Mouse (Mus musculus): ENCODE results near the gene Rps6kb2. TPM values are rescaled to one million over a fixed set of nuclear protein-coding genes. Genes with fewer than 3 reads are reported as not detected.
A peak's percentile ranks its signal among the peaks of the same experiment; 100 is the strongest.

The Rps6kb2 gene
- polyA plus RNA-seq, 1 experiment from 2014 or later, result 59.8 TPM

DNA sequence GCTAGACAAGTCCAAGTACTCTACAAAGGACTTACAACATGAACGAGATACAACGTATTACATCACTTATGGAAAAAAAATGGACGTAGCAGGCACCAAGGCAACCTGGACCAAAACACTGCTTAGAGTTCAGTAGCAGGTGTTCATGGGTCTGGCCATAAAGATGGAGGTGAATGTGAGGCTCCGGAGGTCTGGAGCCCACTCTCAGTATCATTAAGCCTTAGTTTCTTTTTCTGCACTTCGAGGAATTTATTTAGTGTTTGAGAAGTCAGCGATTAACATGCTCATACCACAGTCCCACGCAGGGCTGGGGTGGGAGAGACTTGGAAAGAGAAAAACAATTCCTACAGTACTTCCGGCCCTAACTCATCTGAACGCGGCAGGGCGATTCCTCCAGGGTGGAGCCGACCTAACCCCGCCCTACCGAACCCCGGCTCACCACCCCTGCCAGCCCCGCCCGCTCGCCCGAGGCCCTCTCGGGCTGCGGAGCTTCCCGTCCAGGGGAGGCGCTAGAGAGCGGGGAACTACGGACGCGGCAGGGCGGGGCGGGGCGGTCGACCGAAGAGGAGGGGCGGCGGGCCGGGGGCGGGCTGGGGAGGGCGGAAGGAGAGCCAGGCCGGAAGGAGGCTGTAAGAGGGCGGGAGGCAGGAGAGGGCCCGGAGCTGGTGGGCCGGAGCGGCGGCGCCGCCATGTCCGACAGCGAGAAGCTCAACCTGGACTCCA is 28.5 kb upstream of the Rps6kb2 start, which contains the start of gene Ppp1ca:
Gene Ppp1ca (plus strand): TSS at position 538 of the 723 bp plus-strand sequence.
- ATAC-seq, result peak; percentile 91
- no peaks in the 10 kb centered on the region for H3K27me3 ChIP-seq (replicated peaks; ENCODE audit: control insufficient read depth, insufficient read depth, low read length)
- WGBS, result 7% methylated on average over 40 of the region's 47 CpGs

DNA sequence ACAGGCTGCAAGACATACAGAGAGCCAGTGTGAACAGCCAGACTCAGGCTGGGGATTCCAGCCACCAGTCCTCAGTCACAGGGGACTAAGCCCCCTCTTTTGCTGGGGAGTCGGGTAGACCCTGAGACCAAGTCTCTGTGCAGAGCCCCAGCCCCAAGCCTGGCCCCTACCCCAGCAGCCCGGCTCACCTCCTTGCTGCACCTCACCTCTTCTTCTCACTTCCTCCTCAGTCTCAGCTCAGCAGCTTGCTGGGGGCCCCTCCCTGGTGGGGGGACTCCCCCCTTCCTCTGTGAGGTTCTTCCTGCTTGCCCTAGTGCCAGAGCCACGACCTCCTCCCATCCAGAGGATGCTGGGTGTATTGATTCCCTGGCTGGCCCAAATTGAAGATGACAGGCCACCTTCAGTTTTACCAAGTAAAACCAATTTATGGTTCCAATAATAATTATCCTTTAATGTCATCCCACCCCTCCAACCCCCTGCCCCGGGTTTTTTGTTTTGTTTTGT is 27.7 kb upstream of the Rps6kb2 start, which contains the start of gene Tbc1d10c:
Gene Tbc1d10c (minus strand): TSS at position 454 of the 504 bp plus-strand sequence.
- peak within 1 kb of the TSS; percentile 97 for H3K4me2 ChIP-seq (ENCODE audit: low read length)
- H3K36me3 ChIP-seq (ENCODE audit: control insufficient read depth, insufficient read depth), result peaks cover 10% of the 10 kb centered on the region
- H3K27ac ChIP-seq (ENCODE audit: low read length), result peak within 1 kb of the TSS; percentile 84
- H3K4me1 ChIP-seq (replicated peaks; ENCODE audit: control insufficient read depth, insufficient read depth, low read length), result peaks cover 23% of the 10 kb centered on the region
- H3K4me3 ChIP-seq (replicated peaks; ENCODE audit: low read length), result peak within 1 kb of the TSS; percentile 67
- ATAC-seq, result no peak
- H3K27me3 ChIP-seq (replicated peaks; ENCODE audit: control insufficient read depth, insufficient read depth, low read length), result no peaks in the 10 kb centered on the region
- no peaks in the 10 kb centered on the region for H3K9me3 ChIP-seq (ENCODE audit: control insufficient read depth, low read length)
- peak within 1 kb of the TSS; percentile 91 for H3K9ac ChIP-seq (replicated peaks; ENCODE audit: low read depth, low read length)
- WGBS, result 78% methylated on average over 4 of the region's 4 CpGs

More for the DNA sequence above, 28.5 kb upstream of the Rps6kb2 start, which contains the start of gene Ppp1ca:
- Histone ChIP-seq H3K4me2 (ENCODE audit: low read length) (peak within 1 kb of the TSS; percentile 97), H3K9me3 (ENCODE audit: control insufficient read depth, low read length) (no peaks in the 10 kb centered on the region), H3K4me1 (replicated peaks; ENCODE audit: control insufficient read depth, insufficient read depth, low read length) (peaks cover 28% of the 10 kb centered on the region), H3K4me3 (replicated peaks; ENCODE audit: low read length) (peak within 1 kb of the TSS; percentile 67), H3K9ac (replicated peaks; ENCODE audit: low read depth, low read length) (peak within 1 kb of the TSS; percentile 91), H3K36me3 (ENCODE audit: control insufficient read depth, insufficient read depth) (peaks cover 14% of the 10 kb centered on the region), H3K27ac (ENCODE audit: low read length) (peak within 1 kb of the TSS; percentile 84)

DNA sequence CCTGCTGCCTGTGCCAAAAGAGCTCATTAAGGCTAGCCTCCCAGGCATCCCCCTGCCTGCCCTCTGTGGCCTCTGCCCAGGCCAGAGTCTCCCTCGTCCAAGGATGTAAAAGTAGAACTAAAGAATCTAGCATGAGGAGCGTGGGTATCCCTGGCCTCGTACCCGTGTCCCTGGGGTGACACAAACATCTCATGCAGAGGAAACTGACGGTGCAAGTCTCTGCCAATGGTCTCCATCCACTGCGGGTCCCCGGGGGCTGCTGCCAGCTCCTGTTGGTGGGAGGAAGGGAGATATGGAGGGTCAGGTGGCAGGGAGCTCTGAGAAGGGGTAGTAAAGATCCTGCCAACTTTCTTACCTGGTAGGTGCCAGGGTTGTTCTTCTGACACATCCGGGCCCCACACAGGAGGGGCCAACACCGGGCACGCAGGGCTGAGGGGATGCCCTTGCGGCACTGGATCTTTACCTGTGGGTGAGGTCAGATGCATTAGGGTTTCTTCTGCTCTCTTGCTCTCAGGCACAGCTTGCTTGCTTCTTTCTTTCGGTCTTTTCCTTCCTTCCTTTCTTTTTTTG is 26.0 kb upstream of the Rps6kb2 start:
- 86% methylated on average over 12 of the region's 12 CpGs for WGBS
- ATAC-seq, result no peak
- no peaks in the 10 kb centered on the region for H3K27me3 ChIP-seq (replicated peaks; ENCODE audit: control insufficient read depth, insufficient read depth, low read length)
- H3K4me2 ChIP-seq (ENCODE audit: low read length), result no peak overlapping the region
- peaks cover 18% of the 10 kb centered on the region for H3K4me1 ChIP-seq (replicated peaks; ENCODE audit: control insufficient read depth, insufficient read depth, low read length)
- no peaks in the 10 kb centered on the region for H3K9me3 ChIP-seq (ENCODE audit: control insufficient read depth, low read length)
- peaks cover 2% of the 10 kb centered on the region; the same call in 1 of the 2 replicates for H3K36me3 ChIP-seq (ENCODE audit: control insufficient read depth, insufficient read depth)
- no peak overlapping the region for H3K9ac ChIP-seq (replicated peaks; ENCODE audit: low read depth, low read length)
- H3K4me3 ChIP-seq (replicated peaks; ENCODE audit: low read length), result no peak overlapping the region
- no peak overlapping the region for H3K27ac ChIP-seq (ENCODE audit: low read length)

DNA sequence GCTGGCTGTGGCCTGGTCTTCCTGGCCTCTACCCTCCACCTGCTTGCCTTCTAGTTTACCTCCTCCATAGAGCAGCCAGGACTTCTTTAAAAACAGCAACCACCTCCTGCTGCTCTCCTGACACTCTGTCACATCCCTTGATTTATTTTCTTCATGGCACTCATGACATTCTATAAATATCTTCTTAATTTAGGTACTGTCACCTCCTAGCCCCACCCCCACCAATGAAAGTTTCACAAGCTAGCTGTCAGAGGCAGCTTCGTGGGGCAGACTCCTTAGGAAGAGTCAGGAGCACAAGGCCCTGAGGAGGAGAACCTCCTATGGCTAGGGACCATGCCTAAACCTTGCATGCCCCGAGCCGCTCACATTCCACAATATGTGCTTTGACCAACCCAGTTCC is 24.1 kb upstream of the Rps6kb2 start:
- no peak overlapping the region for H3K4me2 ChIP-seq (ENCODE audit: low read length)
- no peaks in the 10 kb centered on the region for H3K27me3 ChIP-seq (replicated peaks; ENCODE audit: control insufficient read depth, insufficient read depth, low read length)
- no peaks in the 10 kb centered on the region for H3K9me3 ChIP-seq (ENCODE audit: control insufficient read depth, low read length)
- H3K36me3 ChIP-seq (ENCODE audit: control insufficient read depth, insufficient read depth), result no peaks in the 10 kb centered on the region
- no peak overlapping the region for H3K27ac ChIP-seq (ENCODE audit: low read length)
- peaks cover 3% of the 10 kb centered on the region; the same call in 1 of the 2 replicates for H3K4me1 ChIP-seq (replicated peaks; ENCODE audit: control insufficient read depth, insufficient read depth, low read length)
- whole genome bisulfite sequencing, result 80% methylated on average over 3 of the region's 3 CpGs
- no peak for ATAC-seq
- no peak overlapping the region for H3K9ac ChIP-seq (replicated peaks; ENCODE audit: low read depth, low read length)
- H3K4me3 ChIP-seq (replicated peaks; ENCODE audit: low read length), result no peak overlapping the region

DNA sequence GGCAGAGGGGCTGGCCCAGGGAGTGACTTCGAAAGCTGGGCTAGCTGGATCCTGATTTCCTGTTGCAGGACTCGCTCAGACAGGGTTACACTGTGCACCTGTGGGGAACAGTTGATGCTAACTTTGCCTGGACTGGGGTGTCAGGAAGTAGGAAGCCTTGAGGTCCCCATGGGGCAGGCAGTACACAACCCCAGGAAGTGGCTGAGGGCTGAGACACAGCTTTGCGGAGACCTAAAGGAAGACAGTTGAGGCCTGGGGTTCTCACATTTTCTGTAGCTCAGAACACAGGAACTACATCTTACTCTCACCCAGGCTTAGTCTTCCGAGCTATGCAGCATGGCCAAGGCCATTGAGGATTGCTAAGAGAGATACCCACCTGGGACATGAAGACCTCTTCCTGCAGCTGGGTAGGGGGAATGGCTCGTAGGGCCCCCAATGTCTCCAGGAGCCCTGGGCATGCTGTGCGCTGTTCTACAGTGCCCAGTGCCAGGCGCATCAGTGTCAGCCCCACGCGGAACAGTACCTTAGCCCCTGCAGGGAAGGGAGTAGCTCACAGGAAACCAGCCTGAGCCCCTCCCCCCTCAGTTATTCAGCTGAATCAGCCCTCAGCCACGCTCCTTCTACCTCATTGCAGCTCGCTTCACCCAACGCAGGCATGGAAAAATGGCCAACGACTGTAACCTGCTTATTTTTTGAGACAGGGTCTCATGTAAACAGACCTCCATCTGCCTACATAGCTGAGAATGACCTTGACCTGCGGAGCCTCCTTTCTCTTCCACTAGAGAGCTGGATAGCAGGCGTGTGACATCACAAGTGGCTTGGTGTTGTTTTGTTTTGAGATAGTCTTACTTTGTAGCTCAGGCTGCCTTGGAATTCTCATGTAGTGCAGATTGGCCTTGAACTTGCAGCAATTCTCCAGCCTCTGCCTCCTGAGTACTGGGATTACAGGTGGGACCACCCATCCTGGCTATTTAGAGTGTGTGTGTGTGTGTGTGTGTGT is 22.1 kb upstream of the Rps6kb2 start:
- Histone ChIP-seq H3K4me1 (replicated peaks; ENCODE audit: control insufficient read depth, insufficient read depth, low read length) (peaks cover 6% of the 10 kb centered on the region), H3K27me3 (replicated peaks; ENCODE audit: control insufficient read depth, insufficient read depth, low read length) (no peaks in the 10 kb centered on the region), H3K4me3 (replicated peaks; ENCODE audit: low read length) (no peak overlapping the region), H3K9me3 (ENCODE audit: control insufficient read depth, low read length) (no peaks in the 10 kb centered on the region), H3K36me3 (ENCODE audit: control insufficient read depth, insufficient read depth) (no peaks in the 10 kb centered on the region), H3K9ac (replicated peaks; ENCODE audit: low read depth, low read length) (no peak overlapping the region), H3K27ac (ENCODE audit: low read length) (no peak overlapping the region), H3K4me2 (ENCODE audit: low read length) (no peak overlapping the region)
- 62% methylated on average over 15 of the region's 15 CpGs for WGBS
- ATAC-seq, result no peak

DNA sequence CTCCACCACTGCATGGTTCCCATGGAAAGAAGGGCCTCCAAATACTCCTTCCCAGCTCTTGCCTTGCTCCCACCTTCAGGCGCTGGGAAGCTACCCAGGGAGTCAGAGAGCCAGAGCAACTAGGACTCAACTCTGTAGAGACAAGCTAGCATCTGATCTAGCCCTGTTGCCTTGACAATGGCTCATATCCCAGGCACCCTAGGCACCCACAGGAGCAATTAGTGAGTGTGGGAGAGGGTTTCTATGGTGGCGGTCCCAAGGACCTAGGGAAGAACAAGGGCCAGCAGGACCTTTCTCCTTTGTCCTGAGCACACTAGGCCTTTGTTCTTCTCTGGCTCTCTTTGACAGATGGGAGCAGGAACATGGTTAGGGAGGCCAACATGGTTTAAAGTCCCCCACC is 20.5 kb upstream of the Rps6kb2 start:
- no peak overlapping the region for H3K4me2 ChIP-seq (ENCODE audit: low read length)
- H3K36me3 ChIP-seq (ENCODE audit: control insufficient read depth, insufficient read depth), result no peaks in the 10 kb centered on the region
- 63% methylated on average over 2 of the region's 2 CpGs for WGBS
- H3K9me3 ChIP-seq (ENCODE audit: control insufficient read depth, low read length), result no peaks in the 10 kb centered on the region
- no peak overlapping the region for H3K4me3 ChIP-seq (replicated peaks; ENCODE audit: low read length)
- no peak for ATAC-seq
- peaks cover 6% of the 10 kb centered on the region for H3K4me1 ChIP-seq (replicated peaks; ENCODE audit: control insufficient read depth, insufficient read depth, low read length)
- no peak overlapping the region for H3K9ac ChIP-seq (replicated peaks; ENCODE audit: low read depth, low read length)
- no peak overlapping the region for H3K27ac ChIP-seq (ENCODE audit: low read length)
- no peaks in the 10 kb centered on the region for H3K27me3 ChIP-seq (replicated peaks; ENCODE audit: control insufficient read depth, insufficient read depth, low read length)

DNA sequence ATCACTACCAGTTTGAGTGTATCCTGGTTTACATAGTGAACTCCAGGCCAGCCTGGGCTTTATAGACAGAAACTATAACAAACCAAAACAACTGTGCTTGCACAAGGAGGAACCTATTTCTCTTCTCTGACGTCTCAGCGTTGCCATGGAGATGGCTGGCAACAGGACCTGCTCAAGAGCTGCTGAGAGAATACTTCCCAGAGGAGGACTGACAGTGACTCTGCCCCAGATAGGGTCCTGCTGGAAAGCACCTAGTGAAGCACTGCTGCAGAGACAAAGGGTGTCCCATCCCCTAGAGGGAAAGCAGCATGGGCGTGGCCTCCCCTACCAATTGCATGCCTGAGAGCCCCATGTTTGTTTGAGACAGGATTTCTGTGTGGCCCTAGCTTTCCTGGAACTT is 18.7 kb upstream of the Rps6kb2 start:
- Histone ChIP-seq H3K4me3 (replicated peaks; ENCODE audit: low read length) (no peak overlapping the region), H3K9ac (replicated peaks; ENCODE audit: low read depth, low read length) (no peak overlapping the region), H3K9me3 (ENCODE audit: control insufficient read depth, low read length) (no peaks in the 10 kb centered on the region), H3K4me1 (replicated peaks; ENCODE audit: control insufficient read depth, insufficient read depth, low read length) (peaks cover 6% of the 10 kb centered on the region), H3K27me3 (replicated peaks; ENCODE audit: control insufficient read depth, insufficient read depth, low read length) (no peaks in the 10 kb centered on the region), H3K4me2 (ENCODE audit: low read length) (no peak overlapping the region), H3K36me3 (ENCODE audit: control insufficient read depth, insufficient read depth) (no peaks in the 10 kb centered on the region), H3K27ac (ENCODE audit: low read length) (no peak overlapping the region)
- ATAC-seq, result peak; percentile 74
- WGBS, result 49% methylated on average over 3 of the region's 3 CpGs

DNA sequence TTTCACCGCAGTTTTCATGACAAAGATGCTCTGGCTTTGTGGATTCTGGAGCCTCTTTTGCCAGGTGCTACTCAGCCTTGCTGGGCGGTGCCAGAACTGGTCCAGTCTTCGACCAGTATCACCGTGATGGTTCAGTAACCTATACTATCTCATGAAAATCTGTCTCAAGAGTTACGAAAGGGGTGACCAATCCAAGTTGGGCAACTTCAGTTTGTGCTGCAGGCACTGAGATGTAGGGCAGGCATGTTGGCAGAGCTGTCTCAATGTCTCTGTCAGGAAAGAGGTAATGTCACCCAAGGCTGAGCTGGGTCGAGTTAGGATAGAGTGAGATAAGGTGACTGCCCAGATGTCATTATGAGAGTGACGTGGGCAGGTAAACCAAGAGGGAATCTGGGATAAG is 17.3 kb upstream of the Rps6kb2 start:
- Histone ChIP-seq H3K27ac (ENCODE audit: low read length) (no peak overlapping the region), H3K36me3 (ENCODE audit: control insufficient read depth, insufficient read depth) (no peaks in the 10 kb centered on the region), H3K9me3 (ENCODE audit: control insufficient read depth, low read length) (no peaks in the 10 kb centered on the region), H3K27me3 (replicated peaks; ENCODE audit: control insufficient read depth, insufficient read depth, low read length) (no peaks in the 10 kb centered on the region), H3K9ac (replicated peaks; ENCODE audit: low read depth, low read length) (no peak overlapping the region), H3K4me3 (replicated peaks; ENCODE audit: low read length) (no peak overlapping the region), H3K4me2 (ENCODE audit: low read length) (no peak overlapping the region), H3K4me1 (replicated peaks; ENCODE audit: control insufficient read depth, insufficient read depth, low read length) (peaks cover 10% of the 10 kb centered on the region)
- WGBS, result 88% methylated on average over 7 of the region's 7 CpGs
- no peak for ATAC-seq
